Mouse (Mus musculus): Measurements from ENCODE around the gene Adamts17. TPM values are rescaled to one million over a fixed set of nuclear protein-coding genes. Genes with fewer than 3 reads are reported as not detected.

The Adamts17 gene
- polyA plus RNA-seq, 2 experiments: 16.0 to 19.5 TPM

DNA sequence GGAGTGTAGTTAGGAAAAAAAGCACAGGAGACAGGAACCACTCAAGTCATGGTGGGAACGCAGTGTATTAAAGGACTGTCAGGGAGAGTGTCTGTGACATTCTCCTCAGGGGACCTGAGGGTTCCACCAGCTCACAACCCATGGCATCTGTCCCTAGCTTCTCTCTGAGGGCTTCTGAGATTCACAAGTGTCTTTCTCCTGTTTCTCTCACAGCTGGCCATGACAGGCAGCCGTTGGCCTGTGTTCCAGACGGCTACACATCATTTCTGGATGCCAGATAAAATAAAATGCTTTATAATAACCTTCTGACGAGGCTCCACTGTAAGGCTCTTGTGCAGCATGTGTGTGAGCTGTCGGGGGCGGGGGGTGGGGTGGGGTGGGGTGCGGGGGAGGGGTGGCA, 32.0 kb downstream of the Adamts17 start:
- Histone ChIP-seq H3K4me2 (replicated peaks; ENCODE audit: low read depth, low read length, severe bottlenecking) (no peak overlapping the region), H3K27ac (replicated peaks; ENCODE audit: low read depth, low read length) (0 out of 2 replicates have a peak overlapping the region, but pooled peaks have one; percentile 3), H3K4me1 (ENCODE audit: control insufficient read depth, insufficient read depth, low read length) (peaks cover 37% of the 10 kb centered on the region), H3K36me3 (ENCODE audit: control insufficient read depth, insufficient read depth, low read length) (no peaks in the 10 kb centered on the region), H3K9me3 (ENCODE audit: control insufficient read depth, low read length) (0 out of 2 replicates have a peak, but pooled peaks cover 2% of the 10 kb centered on the region), H3K4me3 (replicated peaks; ENCODE audit: low read length) (no peak overlapping the region), H3K9ac (ENCODE audit: low read depth, low read length, severe bottlenecking) (no peak overlapping the region), H3K27me3 (ENCODE audit: control insufficient read depth, insufficient read depth, low read length) (no peaks in the 10 kb centered on the region)
- peak; percentile 24 for DNase-seq (ENCODE audit: low spot score)
- TF ChIP-seq POLR2A (IDR thresholded peaks at IDR 0.05; ENCODE audit: borderline replicate concordance, extremely low read depth, insufficient read depth, insufficient read length): no peak
- ATAC-seq (ENCODE audit: low FRiP score, low read depth): peak; percentile 28
- 51% methylated on average over 7 of the region's 7 CpGs for WGBS

DNA sequence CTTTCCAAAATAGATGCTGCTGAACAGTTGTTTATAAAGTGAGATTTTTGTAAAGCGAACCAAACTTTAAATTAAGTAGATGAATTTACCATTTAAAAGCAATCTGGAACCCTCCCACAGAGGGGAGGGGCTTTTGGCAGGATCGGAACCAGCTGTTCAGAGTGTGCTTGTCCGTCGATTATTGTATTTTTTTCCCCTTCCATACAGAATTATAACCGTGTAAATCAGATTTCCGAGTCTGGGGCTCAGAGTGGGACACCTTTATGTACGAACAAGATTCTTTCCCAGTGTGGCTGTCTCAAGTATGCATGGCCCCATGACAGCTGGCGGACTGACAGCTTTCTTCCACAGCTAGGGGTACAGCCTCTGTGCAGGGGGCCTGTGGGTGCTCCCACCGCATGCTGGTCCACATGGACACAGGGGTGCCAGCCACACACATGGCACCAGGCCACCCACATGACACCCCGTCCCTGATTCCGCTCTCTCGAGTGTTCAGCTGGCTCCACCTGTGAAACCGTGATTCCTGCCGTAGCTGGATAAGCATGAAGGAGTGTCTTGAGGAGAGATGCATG, 32.5 kb downstream of the Adamts17 start:
- DNase-seq (ENCODE audit: low spot score): peak; percentile 62
- ATAC-seq (ENCODE audit: low FRiP score, low read depth): peak; percentile 63; the same call in 1 of the 2 replicates
- WGBS: 65% methylated on average over 14 of the region's 14 CpGs

DNA sequence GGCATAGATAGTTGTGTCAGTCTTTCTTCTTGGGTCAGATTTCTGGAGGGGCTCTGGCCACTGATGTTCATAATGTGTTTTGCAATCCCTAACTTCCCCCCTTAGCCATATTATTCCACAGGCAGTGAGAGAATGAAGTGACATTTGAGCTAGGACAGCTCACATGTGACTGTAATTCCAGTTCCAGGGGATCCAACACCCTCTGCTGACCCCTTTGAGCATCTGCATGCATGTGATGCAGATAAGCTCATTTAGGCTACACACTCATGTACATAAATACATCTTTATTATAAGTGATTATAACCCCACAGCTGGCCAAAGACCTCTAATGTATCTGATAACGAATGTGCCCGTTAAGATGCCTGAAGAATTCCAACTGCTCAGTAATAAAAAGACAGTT, 33.7 kb downstream of the Adamts17 start:
- no peak for TF ChIP-seq POLR2A (IDR thresholded peaks at IDR 0.05; ENCODE audit: borderline replicate concordance, extremely low read depth, insufficient read depth, insufficient read length)
- no peak overlapping the region for H3K27ac ChIP-seq (replicated peaks; ENCODE audit: low read depth, low read length)
- H3K9me3 ChIP-seq (ENCODE audit: control insufficient read depth, low read length): 0 out of 2 replicates have a peak, but pooled peaks cover 2% of the 10 kb centered on the region
- WGBS: 66% methylated on average over 2 of the region's 2 CpGs
- ATAC-seq (ENCODE audit: low FRiP score, low read depth) (no peak), DNase-seq (ENCODE audit: low spot score) (no peak)
- H3K4me3 ChIP-seq (replicated peaks; ENCODE audit: low read length): no peak overlapping the region
- H3K27me3 ChIP-seq (ENCODE audit: control insufficient read depth, insufficient read depth, low read length): no peaks in the 10 kb centered on the region
- H3K36me3 ChIP-seq (ENCODE audit: control insufficient read depth, insufficient read depth, low read length): no peaks in the 10 kb centered on the region
- peaks cover 22% of the 10 kb centered on the region for H3K4me1 ChIP-seq (ENCODE audit: control insufficient read depth, insufficient read depth, low read length)
- H3K4me2 ChIP-seq (replicated peaks; ENCODE audit: low read depth, low read length, severe bottlenecking): no peak overlapping the region
- H3K9ac ChIP-seq (ENCODE audit: low read depth, low read length, severe bottlenecking): no peak overlapping the region

More for the DNA sequence above, 32.5 kb downstream of the Adamts17 start:
- Histone ChIP-seq H3K4me1 (ENCODE audit: control insufficient read depth, insufficient read depth, low read length) (peaks cover 32% of the 10 kb centered on the region), H3K9ac (ENCODE audit: low read depth, low read length, severe bottlenecking) (no peak overlapping the region), H3K9me3 (ENCODE audit: control insufficient read depth, low read length) (0 out of 2 replicates have a peak, but pooled peaks cover 2% of the 10 kb centered on the region), H3K4me2 (replicated peaks; ENCODE audit: low read depth, low read length, severe bottlenecking) (no peak overlapping the region), H3K4me3 (replicated peaks; ENCODE audit: low read length) (no peak overlapping the region), H3K36me3 (ENCODE audit: control insufficient read depth, insufficient read depth, low read length) (no peaks in the 10 kb centered on the region), H3K27ac (replicated peaks; ENCODE audit: low read depth, low read length) (no peak overlapping the region), H3K27me3 (ENCODE audit: control insufficient read depth, insufficient read depth, low read length) (no peaks in the 10 kb centered on the region)
- no peak for TF ChIP-seq POLR2A (IDR thresholded peaks at IDR 0.05; ENCODE audit: borderline replicate concordance, extremely low read depth, insufficient read depth, insufficient read length)

DNA sequence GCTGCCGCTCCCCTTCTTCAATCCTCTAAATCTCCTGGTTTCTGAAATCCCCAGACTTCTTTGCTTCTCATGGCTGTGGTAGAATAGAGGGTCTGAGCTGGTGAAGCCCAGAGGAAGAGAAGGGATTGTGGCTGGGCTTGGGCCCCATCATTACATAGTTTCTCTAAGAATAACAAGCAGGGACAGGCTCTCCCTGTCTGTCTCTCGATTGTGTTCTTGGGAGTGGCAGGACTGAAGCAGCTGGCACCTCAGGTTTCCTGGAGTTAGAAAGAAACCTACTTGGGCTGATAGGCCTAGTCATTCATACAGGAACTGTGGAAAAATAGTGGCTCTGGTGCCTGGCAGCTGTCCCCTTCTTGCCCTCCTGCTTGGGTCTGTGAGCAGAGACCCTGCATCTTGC, 51.9 kb downstream of the Adamts17 start:
- H3K9ac ChIP-seq (ENCODE audit: low read depth, low read length, severe bottlenecking): no peak overlapping the region
- H3K27ac ChIP-seq (replicated peaks; ENCODE audit: low read depth, low read length): no peak overlapping the region
- no peak overlapping the region for H3K4me3 ChIP-seq (replicated peaks; ENCODE audit: low read length)
- H3K4me2 ChIP-seq (replicated peaks; ENCODE audit: low read depth, low read length, severe bottlenecking): no peak overlapping the region
- DNase-seq (ENCODE audit: low spot score): no peak
- no peaks in the 10 kb centered on the region for H3K4me1 ChIP-seq (ENCODE audit: control insufficient read depth, insufficient read depth, low read length)
- WGBS: 79% methylated on average over 2 of the region's 2 CpGs
- H3K27me3 ChIP-seq (ENCODE audit: control insufficient read depth, insufficient read depth, low read length): no peaks in the 10 kb centered on the region
- no peaks in the 10 kb centered on the region for H3K9me3 ChIP-seq (ENCODE audit: control insufficient read depth, low read length)
- peaks cover 10% of the 10 kb centered on the region; the same call in 1 of the 2 replicates for H3K36me3 ChIP-seq (ENCODE audit: control insufficient read depth, insufficient read depth, low read length)
- no peak for TF ChIP-seq POLR2A (IDR thresholded peaks at IDR 0.05; ENCODE audit: borderline replicate concordance, extremely low read depth, insufficient read depth, insufficient read length)
- ATAC-seq (ENCODE audit: low FRiP score, low read depth): no peak

DNA sequence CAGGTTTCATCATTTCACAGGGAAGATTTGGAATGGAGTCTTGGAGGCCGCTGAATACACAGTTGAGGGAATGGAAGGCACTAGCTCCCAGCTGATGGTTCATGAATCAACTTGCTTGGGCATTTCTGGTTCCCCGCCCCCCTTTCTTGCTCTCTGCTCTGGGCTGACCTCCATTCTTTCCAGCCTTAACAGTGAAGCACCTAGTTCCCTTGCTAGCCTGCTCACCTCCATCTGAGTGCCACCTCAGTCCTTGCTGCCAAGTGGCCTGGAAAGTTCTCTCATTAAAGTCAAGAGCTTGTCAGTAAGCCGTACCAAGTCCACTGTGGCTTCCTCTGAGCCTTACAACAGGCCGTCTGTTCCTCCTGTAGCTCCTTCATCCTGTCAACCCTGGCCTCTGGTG, 52.6 kb downstream of the Adamts17 start:
- Histone ChIP-seq H3K4me3 (replicated peaks; ENCODE audit: low read length) (no peak overlapping the region), H3K36me3 (ENCODE audit: control insufficient read depth, insufficient read depth, low read length) (peaks cover 8% of the 10 kb centered on the region; the same call in 1 of the 2 replicates), H3K4me1 (ENCODE audit: control insufficient read depth, insufficient read depth, low read length) (no peaks in the 10 kb centered on the region), H3K27ac (replicated peaks; ENCODE audit: low read depth, low read length) (no peak overlapping the region), H3K9ac (ENCODE audit: low read depth, low read length, severe bottlenecking) (no peak overlapping the region), H3K9me3 (ENCODE audit: control insufficient read depth, low read length) (no peaks in the 10 kb centered on the region), H3K27me3 (ENCODE audit: control insufficient read depth, insufficient read depth, low read length) (no peaks in the 10 kb centered on the region), H3K4me2 (replicated peaks; ENCODE audit: low read depth, low read length, severe bottlenecking) (no peak overlapping the region)
- ATAC-seq (ENCODE audit: low FRiP score, low read depth): no peak
- no peak for DNase-seq (ENCODE audit: low spot score)
- WGBS: 70% methylated on average over 4 of the region's 4 CpGs
- no peak for TF ChIP-seq POLR2A (IDR thresholded peaks at IDR 0.05; ENCODE audit: borderline replicate concordance, extremely low read depth, insufficient read depth, insufficient read length)

Measured in limb, embryonic 14.5 days (tissue).